Mouse (Mus musculus): ENCODE data around the gene Fignl2. TPM values are rescaled to one million over a fixed set of nuclear protein-coding genes. Genes with fewer than 3 reads are reported as not detected.

Fignl2 gene
- polyA plus RNA-seq, 1 experiment from 2014 or later: 0.04 TPM

GRCm38 (mm10) chr15:101084499-101084898 lies 6.1 kb upstream of the Fignl2 start:
- Histone ChIP-seq H3K36me3 (ENCODE audit: control insufficient read depth, insufficient read depth, low read length) (no peaks in the 10 kb centered on the region), H3K4me3 (ENCODE audit: low read depth, low read length) (no peak overlapping the region), H3K4me1 (ENCODE audit: control insufficient read depth, insufficient read depth, low read length) (peaks cover 7% of the 10 kb centered on the region), H3K9ac (ENCODE audit: low read depth, low read length) (no peak overlapping the region), H3K27ac (ENCODE audit: low read length) (no peak overlapping the region), H3K27me3 (ENCODE audit: control insufficient read depth, insufficient read depth, low read depth, low read length) (no peaks in the 10 kb centered on the region; the same call in 1 of the 2 replicates), H3K4me2 (ENCODE audit: low read length) (no peak overlapping the region), H3K9me3 (replicated peaks; ENCODE audit: control insufficient read depth, low read length, poor library complexity, severe bottlenecking) (no peaks in the 10 kb centered on the region)
- ATAC-seq: no peak
- 84% methylated on average over 10 of the region's 10 CpGs for WGBS

GRCm38 (mm10) chr15:101082236-101082635 lies 3.9 kb upstream of the Fignl2 start:
- Histone ChIP-seq H3K27me3 (ENCODE audit: control insufficient read depth, insufficient read depth, low read depth, low read length) (peaks cover 4% of the 10 kb centered on the region; the same call in 1 of the 2 replicates), H3K36me3 (ENCODE audit: control insufficient read depth, insufficient read depth, low read length) (no peaks in the 10 kb centered on the region), H3K4me3 (ENCODE audit: low read depth, low read length) (no peak overlapping the region), H3K9ac (ENCODE audit: low read depth, low read length) (no peak overlapping the region), H3K27ac (ENCODE audit: low read length) (no peak overlapping the region), H3K4me1 (ENCODE audit: control insufficient read depth, insufficient read depth, low read length) (peaks cover 13% of the 10 kb centered on the region), H3K4me2 (ENCODE audit: low read length) (no peak overlapping the region), H3K9me3 (replicated peaks; ENCODE audit: control insufficient read depth, low read length, poor library complexity, severe bottlenecking) (no peaks in the 10 kb centered on the region)
- ATAC-seq: no peak
- 60% methylated on average over 4 of the region's 4 CpGs for WGBS

- Histone ChIP-seq H3K4me1 (ENCODE audit: control insufficient read depth, insufficient read depth, low read length) (peaks cover 19% of the 10 kb centered on the region), H3K36me3 (ENCODE audit: control insufficient read depth, insufficient read depth, low read length) (no peaks in the 10 kb centered on the region), H3K27me3 (ENCODE audit: control insufficient read depth, insufficient read depth, low read depth, low read length) (peaks cover 4% of the 10 kb centered on the region; the same call in 1 of the 2 replicates), H3K9ac (ENCODE audit: low read depth, low read length) (no peak overlapping the region), H3K27ac (ENCODE audit: low read length) (no peak overlapping the region), H3K4me2 (ENCODE audit: low read length) (no peak overlapping the region), H3K4me3 (ENCODE audit: low read depth, low read length) (no peak overlapping the region), H3K9me3 (replicated peaks; ENCODE audit: control insufficient read depth, low read length, poor library complexity, severe bottlenecking) (no peaks in the 10 kb centered on the region)
- 76% methylated on average over 7 of the region's 7 CpGs for WGBS
- no peak for ATAC-seq
Observed at GRCm38 (mm10) chr15:101081035-101081548, 2.7 kb upstream of the Fignl2 start.

GRCm38 (mm10) chr15:101080031-101080520 lies 1.7 kb upstream of the Fignl2 start:
- H3K4me1 ChIP-seq (ENCODE audit: control insufficient read depth, insufficient read depth, low read length): peaks cover 22% of the 10 kb centered on the region
- H3K9me3 ChIP-seq (replicated peaks; ENCODE audit: control insufficient read depth, low read length, poor library complexity, severe bottlenecking): no peaks in the 10 kb centered on the region
- no peaks in the 10 kb centered on the region for H3K36me3 ChIP-seq (ENCODE audit: control insufficient read depth, insufficient read depth, low read length)
- WGBS: 72% methylated on average over 9 of the region's 9 CpGs
- H3K9ac ChIP-seq (ENCODE audit: low read depth, low read length): no peak overlapping the region
- no peak overlapping the region for H3K27ac ChIP-seq (ENCODE audit: low read length)
- H3K4me3 ChIP-seq (ENCODE audit: low read depth, low read length): no peak overlapping the region
- ATAC-seq: no peak
- no peak overlapping the region for H3K4me2 ChIP-seq (ENCODE audit: low read length)
- peaks cover 4% of the 10 kb centered on the region; the same call in 1 of the 2 replicates for H3K27me3 ChIP-seq (ENCODE audit: control insufficient read depth, insufficient read depth, low read depth, low read length)

GRCm38 (mm10) chr15:101078731-101079156 lies 377 bp upstream of the Fignl2 start:
- Histone ChIP-seq H3K9me3 (replicated peaks; ENCODE audit: control insufficient read depth, low read length, poor library complexity, severe bottlenecking) (no peaks in the 10 kb centered on the region), H3K4me3 (ENCODE audit: low read depth, low read length) (peak overlapping the region; percentile 57), H3K27ac (ENCODE audit: low read length) (no peak overlapping the region; the same call in 1 of the 2 replicates), H3K4me2 (ENCODE audit: low read length) (peak overlapping the region; percentile 90), H3K36me3 (ENCODE audit: control insufficient read depth, insufficient read depth, low read length) (no peaks in the 10 kb centered on the region), H3K4me1 (ENCODE audit: control insufficient read depth, insufficient read depth, low read length) (peaks cover 22% of the 10 kb centered on the region), H3K9ac (ENCODE audit: low read depth, low read length) (peak overlapping the region; percentile 71), H3K27me3 (ENCODE audit: control insufficient read depth, insufficient read depth, low read depth, low read length) (peaks cover 4% of the 10 kb centered on the region; the same call in 1 of the 2 replicates)
- 0% methylated on average over 19 of the region's 30 CpGs for WGBS
- ATAC-seq: peak; percentile 60

GRCm38 (mm10) chr15:101077001-101077812 lies 1.2 kb downstream of the Fignl2 start:
- 2% methylated on average over 34 of the region's 34 CpGs for WGBS
- H3K4me3 ChIP-seq (ENCODE audit: low read depth, low read length): peak overlapping the region; percentile 57
- H3K4me1 ChIP-seq (ENCODE audit: control insufficient read depth, insufficient read depth, low read length): peaks cover 22% of the 10 kb centered on the region
- H3K36me3 ChIP-seq (ENCODE audit: control insufficient read depth, insufficient read depth, low read length): no peaks in the 10 kb centered on the region
- H3K27me3 ChIP-seq (ENCODE audit: control insufficient read depth, insufficient read depth, low read depth, low read length): peaks cover 4% of the 10 kb centered on the region; the same call in 1 of the 2 replicates
- H3K9ac ChIP-seq (ENCODE audit: low read depth, low read length): peak overlapping the region; percentile 71
- no peaks in the 10 kb centered on the region for H3K9me3 ChIP-seq (replicated peaks; ENCODE audit: control insufficient read depth, low read length, poor library complexity, severe bottlenecking)
- H3K4me2 ChIP-seq (ENCODE audit: low read length): peak overlapping the region; percentile 90
- peak; percentile 30; the same call in 1 of the 2 replicates for ATAC-seq
- no peak overlapping the region; the same call in 1 of the 2 replicates for H3K27ac ChIP-seq (ENCODE audit: low read length)

- Histone ChIP-seq H3K36me3 (ENCODE audit: control insufficient read depth, insufficient read depth, low read length) (no peaks in the 10 kb centered on the region), H3K4me3 (ENCODE audit: low read depth, low read length) (peak overlapping the region; percentile 57), H3K9me3 (replicated peaks; ENCODE audit: control insufficient read depth, low read length, poor library complexity, severe bottlenecking) (no peaks in the 10 kb centered on the region), H3K27me3 (ENCODE audit: control insufficient read depth, insufficient read depth, low read depth, low read length) (peaks cover 4% of the 10 kb centered on the region; the same call in 1 of the 2 replicates), H3K4me2 (ENCODE audit: low read length) (peak overlapping the region; percentile 90), H3K9ac (ENCODE audit: low read depth, low read length) (peak overlapping the region; percentile 17; the same call in 1 of the 2 replicates), H3K4me1 (ENCODE audit: control insufficient read depth, insufficient read depth, low read length) (peaks cover 22% of the 10 kb centered on the region), H3K27ac (ENCODE audit: low read length) (no peak overlapping the region)
- ATAC-seq: 0 out of 2 replicates have a peak, but pooled peaks have one; percentile 28
- 7% methylated on average over 26 of the region's 26 CpGs for WGBS
Observed at GRCm38 (mm10) chr15:101076071-101077000, 2.0 kb downstream of the Fignl2 start.

GRCm38 (mm10) chr15:101075656-101076055 lies 2.7 kb downstream of the Fignl2 start:
- 30% methylated on average over 5 of the region's 5 CpGs for WGBS
- 0 out of 2 replicates have a peak overlapping the region, but pooled peaks have one; percentile 11 for H3K4me3 ChIP-seq (ENCODE audit: low read depth, low read length)
- no peak for ATAC-seq
- H3K36me3 ChIP-seq (ENCODE audit: control insufficient read depth, insufficient read depth, low read length): no peaks in the 10 kb centered on the region
- no peak overlapping the region; the same call in 1 of the 2 replicates for H3K9ac ChIP-seq (ENCODE audit: low read depth, low read length)
- peaks cover 4% of the 10 kb centered on the region; the same call in 1 of the 2 replicates for H3K27me3 ChIP-seq (ENCODE audit: control insufficient read depth, insufficient read depth, low read depth, low read length)
- H3K4me2 ChIP-seq (ENCODE audit: low read length): peak overlapping the region; percentile 90
- no peak overlapping the region for H3K27ac ChIP-seq (ENCODE audit: low read length)
- no peaks in the 10 kb centered on the region for H3K9me3 ChIP-seq (replicated peaks; ENCODE audit: control insufficient read depth, low read length, poor library complexity, severe bottlenecking)
- H3K4me1 ChIP-seq (ENCODE audit: control insufficient read depth, insufficient read depth, low read length): peaks cover 22% of the 10 kb centered on the region

All from midbrain, embryonic 16.5 days (tissue).